Mouse (Mus musculus) embryo, embryonic 10.5 days (tissue): ENCODE results near the gene 2610507B11Rik.

Experiments
- DNase-seq: peaks from one replicate; pipeline ENCODE4 v3.0.0-alpha.2; 2015; ENCODE audit warnings: low spot score

2610507B11Rik gene

GRCm38 (mm10) chr11:78261380-78262352, at the start of gene 2610507B11Rik:
Gene 2610507B11Rik, plus strand, starts transcription at chr11:78261752.
- peak; percentile 93 for DNase-seq

- DNase-seq, result no peak
Measured at GRCm38 (mm10) chr11:78213086-78213817, 48.3 kb upstream of the 2610507B11Rik start.

DNA sequence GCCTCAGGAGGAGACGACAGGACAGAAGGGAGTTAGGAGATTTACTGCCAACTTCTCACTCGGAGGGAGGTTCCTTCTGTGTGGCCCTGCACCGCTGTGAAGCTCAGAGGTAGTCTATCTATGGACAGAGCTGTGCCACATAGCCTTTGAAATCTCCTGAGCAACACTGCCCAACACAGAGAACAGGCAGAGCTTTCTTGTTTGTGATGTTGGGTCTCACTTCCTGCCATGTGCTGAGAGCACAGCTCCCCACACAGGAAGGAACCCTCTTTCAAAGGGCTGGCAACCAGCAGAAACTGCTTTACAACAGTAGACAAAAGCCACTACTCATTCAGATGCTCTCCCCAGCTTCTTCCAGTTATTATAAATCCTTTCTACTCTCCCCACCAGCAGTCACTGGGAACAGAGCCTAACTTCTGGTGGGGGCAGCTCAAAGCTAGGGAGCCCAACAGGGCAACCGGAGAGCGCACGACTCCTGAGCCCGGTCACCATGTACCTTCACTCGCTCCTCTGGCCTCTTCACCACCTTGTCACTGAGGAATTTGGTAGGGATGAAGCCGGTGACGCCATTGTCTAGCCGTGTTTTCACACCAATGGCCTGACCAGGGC, 45.7 kb upstream of the 2610507B11Rik start:
- DNase-seq, result no peak

DNA sequence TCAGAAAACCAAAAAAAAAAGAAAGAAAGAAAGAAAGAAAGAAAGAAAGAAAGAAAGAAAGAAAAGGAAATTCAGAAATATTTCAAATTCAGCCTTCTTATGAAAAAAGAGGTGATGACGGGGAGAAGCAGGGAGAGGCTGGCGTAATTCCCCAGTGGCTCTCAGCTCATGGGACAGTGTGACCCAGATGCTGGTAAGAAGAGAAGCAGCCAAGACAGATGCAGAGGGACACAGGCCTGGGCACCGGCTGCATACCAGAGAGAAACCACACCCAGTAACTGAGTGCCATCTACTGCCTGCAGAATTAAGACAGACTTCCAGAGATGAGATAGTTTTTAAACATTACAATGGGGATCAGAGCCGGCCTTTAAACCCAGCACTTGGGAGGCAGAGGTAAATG, 38.0 kb upstream of the 2610507B11Rik start:
- DNase-seq, result no peak

GRCm38 (mm10) chr11:78231518-78231917, 30.0 kb upstream of the 2610507B11Rik start:
- no peak for DNase-seq

DNA sequence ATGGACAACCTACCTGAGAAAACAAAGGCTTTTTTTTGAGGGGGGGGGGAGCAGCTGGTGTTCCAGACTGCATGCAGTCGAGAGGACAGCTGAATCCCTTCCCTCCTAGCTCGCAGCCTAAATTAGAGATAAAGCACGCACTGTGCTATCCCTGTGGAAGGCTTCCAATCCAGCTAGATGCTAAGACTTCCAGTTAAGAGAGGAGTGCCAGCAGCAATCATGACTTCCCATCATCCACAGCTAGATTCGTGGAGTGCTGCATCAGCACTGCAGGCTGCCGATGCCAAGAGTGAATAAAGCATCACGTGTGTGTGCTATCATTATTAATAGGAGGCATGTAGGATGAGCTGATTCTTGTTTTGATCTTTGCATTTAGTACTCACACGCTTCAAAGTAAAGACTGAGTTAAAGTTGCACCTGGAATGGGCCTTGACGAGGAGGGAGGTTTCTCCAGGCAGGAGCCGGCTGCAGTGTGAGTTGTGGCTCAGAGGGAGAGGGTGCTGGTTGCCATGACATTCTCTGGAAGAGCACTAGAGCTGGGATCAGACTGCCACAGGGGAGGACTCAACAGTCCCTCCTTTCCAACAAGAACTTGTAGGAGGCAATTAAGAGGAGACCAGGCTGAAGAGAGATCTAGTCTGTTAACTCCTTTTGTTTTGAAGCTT, 21.2 kb upstream of the 2610507B11Rik start:
- no peak for DNase-seq

DNA sequence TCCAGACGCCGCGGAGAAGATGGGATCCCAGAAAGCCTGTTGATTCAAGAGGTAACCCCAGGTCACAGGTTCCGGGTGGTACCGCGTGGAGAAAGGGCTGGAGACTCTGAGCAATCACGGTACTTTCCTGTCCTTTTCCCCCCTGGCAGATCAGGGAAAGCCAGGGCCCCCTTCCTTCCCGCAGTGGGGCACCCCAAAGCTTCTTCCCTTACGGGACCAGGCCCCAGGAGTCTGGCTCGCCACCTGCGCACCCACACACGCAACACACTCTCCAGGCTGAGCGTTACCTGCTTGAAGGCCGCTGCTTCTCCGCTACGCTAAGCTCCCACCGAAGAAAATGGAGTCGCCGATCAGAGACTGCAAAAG, 16.3 kb upstream of the 2610507B11Rik start:
- DNase-seq, result no peak

GRCm38 (mm10) chr11:78245627-78246317, 15.8 kb upstream of the 2610507B11Rik start, which contains the start of the genes Sdf2 and Supt6:
Gene Sdf2, plus strand, starts transcription at chr11:78245746.
Gene Supt6, minus strand, starts transcription at chr11:78245987.
- DNase-seq, result peak; percentile 96

DNA sequence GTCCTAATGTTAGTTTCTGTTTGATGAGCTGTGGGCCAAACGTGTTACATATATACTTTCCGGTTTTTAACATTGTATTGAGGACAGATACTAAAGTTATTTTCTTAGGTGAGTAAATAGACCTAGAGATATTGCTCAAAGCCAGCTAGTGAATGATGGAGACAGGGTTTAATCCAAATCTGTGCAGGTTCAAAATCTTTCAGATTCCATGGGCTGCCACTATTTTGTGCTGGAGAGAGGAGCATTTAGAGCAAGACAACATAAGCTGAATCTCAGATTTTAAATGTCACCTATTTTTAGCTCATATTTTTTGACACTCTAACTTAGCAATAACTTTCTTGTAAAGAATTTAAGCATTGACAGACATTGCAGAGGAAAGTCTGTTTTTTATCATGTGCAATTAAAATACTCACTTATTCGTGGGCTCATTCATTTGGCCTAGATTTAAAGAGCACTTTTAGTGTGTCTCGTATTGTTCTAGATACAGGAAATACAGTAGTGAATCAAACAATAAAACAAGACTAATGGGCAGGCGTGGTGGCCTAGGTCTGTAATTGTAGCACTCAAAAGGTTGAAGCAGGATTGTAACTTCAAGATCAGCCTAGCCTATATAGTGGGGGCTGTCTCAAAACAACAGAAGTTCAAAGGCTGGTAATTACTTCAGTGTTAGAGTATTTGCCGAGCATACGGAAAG, 15.1 kb upstream of the 2610507B11Rik start:
- no peak for DNase-seq

GRCm38 (mm10) chr11:78247012-78247348, 14.6 kb upstream of the 2610507B11Rik start:
- DNase-seq, result no peak

DNA sequence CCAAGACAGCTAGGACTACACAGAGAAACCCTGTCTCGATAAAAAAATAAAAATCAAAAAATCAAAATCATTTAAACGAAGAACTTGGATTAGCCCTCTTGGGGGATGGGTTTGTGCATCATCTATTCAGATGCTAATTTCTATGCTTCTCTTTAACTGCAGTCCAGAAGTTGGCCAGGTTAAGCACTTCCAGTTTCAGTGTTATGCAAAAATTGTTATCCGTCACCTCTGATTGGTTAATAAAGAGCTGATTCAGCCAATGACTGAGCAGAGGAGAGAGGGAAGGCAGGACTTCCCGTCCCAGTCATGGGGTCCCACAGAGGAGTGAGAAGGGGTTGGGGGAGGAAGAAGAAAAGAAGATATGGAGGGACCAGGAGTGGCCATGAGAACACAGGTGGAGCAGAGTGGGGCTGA, 13.8 kb upstream of the 2610507B11Rik start:
- peak; percentile 35 for DNase-seq

DNA sequence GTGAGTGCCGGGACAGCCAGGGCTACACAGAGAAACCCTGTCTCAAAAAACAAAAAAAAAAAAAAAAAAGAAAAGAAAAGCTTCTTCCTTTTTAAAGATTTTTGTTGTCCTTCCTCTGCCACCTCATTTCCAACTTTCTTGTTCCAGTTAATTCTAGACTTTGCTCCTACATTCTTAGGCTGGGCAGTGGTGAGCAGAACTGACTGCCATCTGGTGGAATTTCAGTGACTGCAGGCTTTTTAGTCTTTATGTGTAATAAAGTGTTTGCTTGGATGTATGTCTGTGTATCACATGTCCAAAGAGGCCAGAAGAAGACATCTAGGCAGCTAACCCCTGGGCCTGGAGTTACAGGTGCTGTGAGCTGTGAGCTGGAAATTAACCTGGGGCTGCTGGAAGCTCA, 4.9 kb upstream of the 2610507B11Rik start:
- DNase-seq, result no peak

- no peak for DNase-seq
Measured at GRCm38 (mm10) chr11:78260489-78261258, 878 bp upstream of the 2610507B11Rik start.

DNA sequence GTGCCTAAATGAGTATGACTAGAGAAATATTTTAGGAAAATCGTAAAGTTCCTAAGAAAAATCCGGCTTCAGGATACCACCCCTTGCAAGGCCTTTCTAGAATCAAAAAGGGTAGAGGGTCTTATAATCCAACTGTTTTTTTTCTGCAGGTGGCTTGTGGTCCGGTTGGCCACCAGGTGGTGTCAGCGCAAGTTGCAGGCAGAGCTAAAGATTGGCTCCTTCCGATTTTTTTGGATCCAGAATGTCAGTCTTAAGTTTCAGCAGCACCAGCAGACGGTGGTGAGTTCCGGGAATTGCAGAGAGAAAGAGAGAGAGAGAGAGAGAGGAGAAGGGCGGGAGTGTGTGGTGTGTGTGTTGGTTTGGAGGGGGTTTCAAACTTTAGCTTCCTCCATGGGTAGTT, 998 bp downstream of the 2610507B11Rik start:
- peak; percentile 82 for DNase-seq

- no peak for DNase-seq
Measured at GRCm38 (mm10) chr11:78265571-78265970, 4.0 kb downstream of the 2610507B11Rik start.

GRCm38 (mm10) chr11:78271986-78272385, 10.4 kb downstream of the 2610507B11Rik start:
- DNase-seq, result no peak

DNA sequence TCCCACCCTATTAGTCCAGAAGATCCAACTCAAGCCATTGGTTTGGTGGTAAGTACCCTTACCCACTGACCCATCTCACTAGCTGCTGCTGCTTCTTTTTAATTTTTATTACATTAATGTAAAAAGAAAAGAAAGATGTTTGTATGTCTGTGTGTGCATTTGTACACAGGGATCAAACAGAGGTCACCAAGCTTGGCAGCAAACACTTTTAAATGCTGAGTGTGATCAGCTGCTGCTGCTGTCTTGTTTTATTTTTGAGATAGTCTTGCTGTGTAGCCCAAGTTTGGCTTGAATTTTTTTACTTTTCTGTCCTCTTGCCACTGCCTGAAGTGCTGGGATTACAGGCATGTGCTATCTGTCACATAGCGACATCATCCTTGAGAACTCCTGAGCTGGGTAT, 14.0 kb downstream of the 2610507B11Rik start:
- DNase-seq, result no peak

- peak; percentile 13 for DNase-seq
Measured at GRCm38 (mm10) chr11:78276169-78276568, 14.6 kb downstream of the 2610507B11Rik start.

- no peak for DNase-seq
Measured at GRCm38 (mm10) chr11:78278853-78279252, 17.3 kb downstream of the 2610507B11Rik start.

DNA sequence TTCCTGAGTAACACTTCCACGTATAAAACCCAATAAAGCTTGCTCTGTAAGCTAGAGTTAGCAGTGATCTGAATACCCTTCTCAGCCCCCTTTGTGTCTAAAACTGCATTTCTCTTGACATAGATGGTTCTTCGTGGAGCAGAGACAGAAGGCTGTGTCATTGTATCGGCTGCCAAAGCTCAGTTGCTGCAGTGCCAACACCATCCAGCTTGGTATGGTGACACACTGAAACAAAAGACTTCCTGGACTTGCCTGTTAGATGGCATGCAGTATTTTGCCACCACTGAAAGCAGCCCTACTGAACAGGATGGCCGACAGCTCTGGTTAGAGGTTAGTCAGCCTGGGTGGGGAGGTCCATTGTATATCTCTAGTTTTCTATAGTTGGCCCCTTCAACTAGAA, 18.0 kb downstream of the 2610507B11Rik start:
- DNase-seq, result no peak
